Mouse (Mus musculus): ENCODE measurements around the gene Txndc2. TPM values are rescaled to one million over a fixed set of nuclear protein-coding genes. Genes with fewer than 3 reads are reported as not detected.

The Txndc2 gene
- total and polyA plus RNA-seq, 3 experiments = not detected

DNA sequence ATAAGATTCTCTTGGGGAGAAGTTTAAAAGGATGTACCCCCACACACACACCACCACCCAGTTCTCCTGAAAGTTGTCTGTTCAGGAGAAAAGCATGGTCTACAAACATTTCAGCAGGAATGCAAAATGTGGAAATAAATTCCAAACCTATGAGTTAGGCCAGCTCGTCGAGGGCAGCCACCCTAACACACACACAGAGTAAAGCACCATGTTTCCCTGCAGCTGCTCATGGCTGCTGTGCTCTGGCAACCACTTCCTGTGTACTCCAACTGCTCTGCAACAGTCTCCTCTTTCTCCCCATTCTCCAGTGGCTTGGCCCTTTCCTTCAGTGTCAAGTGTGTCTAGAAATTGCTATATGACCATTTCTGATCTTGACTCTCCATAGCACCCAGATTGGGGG, 16.4 kb upstream of the Txndc2 start:
- TF ChIP-seq RCOR1 (IDR thresholded peaks at IDR 0.05; ENCODE audit: low read depth, low read length) (no peak), CHD2 (IDR thresholded peaks at IDR 0.05; ENCODE audit: low read length) (no peak), MYC (IDR thresholded peaks at IDR 0.05; ENCODE audit: low read depth, low read length) (no peak), POLR2AphosphoS5 (IDR thresholded peaks at IDR 0.05; ENCODE audit: borderline replicate concordance, low read depth, low read length) (no peak), SMC3 (IDR thresholded peaks at IDR 0.05; ENCODE audit: low read depth, low read length) (no peak), E2F4 (IDR thresholded peaks at IDR 0.05; ENCODE audit: borderline replicate concordance, low read depth, low read length) (no peak), MAX (IDR thresholded peaks at IDR 0.05; ENCODE audit: low read length) (no peak), MAZ (IDR thresholded peaks at IDR 0.05; ENCODE audit: low read depth, low read length) (no peak), UBTF (IDR thresholded peaks at IDR 0.05; ENCODE audit: borderline replicate concordance, insufficient read depth, low read depth, low read length) (no peak), RAD21 (IDR thresholded peaks at IDR 0.05; ENCODE audit: low read depth, low read length) (no peak), GABPA (IDR thresholded peaks at IDR 0.05; ENCODE audit: low read depth, low read length) (no peak), USF1 (IDR thresholded peaks at IDR 0.05; ENCODE audit: low read depth, low read length) (no peak), CHD1 (IDR thresholded peaks at IDR 0.05; ENCODE audit: low read depth, low read length) (no peak), MXI1 (IDR thresholded peaks at IDR 0.05; ENCODE audit: low read depth, low read length) (no peak), NELFE (IDR thresholded peaks at IDR 0.05; ENCODE audit: low read depth, low read length) (no peak), USF2 (IDR thresholded peaks at IDR 0.05; ENCODE audit: borderline replicate concordance in 1 of 2, insufficient read depth in 1 of 2, low read depth in 1 of 2, low read length in 2 of 2) (no peak)
- Histone ChIP-seq H3K4me3 (ENCODE audit: control insufficient read depth in 1 of 2, insufficient read depth in 1 of 2, low read depth in 2 of 2, low read length in 2 of 2) (no peak overlapping the region), H3K4me1 (ENCODE audit: control insufficient read depth in 1 of 2, insufficient read depth in 2 of 2, low read length in 2 of 2) (peaks cover 20 to 34% of the 10 kb centered on the region in 2 experiments), H3K9me3 (replicated peaks; ENCODE audit: insufficient read depth, low read length) (no peaks in the 10 kb centered on the region), H3K9ac (ENCODE audit: control insufficient read depth, low read depth, low read length, poor library complexity, severe bottlenecking) (no peak overlapping the region), H3K27me3 (ENCODE audit: control insufficient read depth in 1 of 2, insufficient read depth in 2 of 2, low read length in 2 of 2) (no peaks in the 10 kb centered on the region), H3K79me2 (ENCODE audit: control insufficient read depth, insufficient read depth, low read length, poor library complexity) (no peaks in the 10 kb centered on the region), H3K36me3 (ENCODE audit: control insufficient read depth in 1 of 2, insufficient read depth in 2 of 2, low read length in 2 of 2) (peaks cover 0 to 30% of the 10 kb centered on the region in 2 experiments; a peak in 2 of 4 replicates), H3K27ac (ENCODE audit: control insufficient read depth, low read depth, low read length) (no peak overlapping the region)
- no peak for DNase-seq (ENCODE audit: low read depth, low spot score)

DNA sequence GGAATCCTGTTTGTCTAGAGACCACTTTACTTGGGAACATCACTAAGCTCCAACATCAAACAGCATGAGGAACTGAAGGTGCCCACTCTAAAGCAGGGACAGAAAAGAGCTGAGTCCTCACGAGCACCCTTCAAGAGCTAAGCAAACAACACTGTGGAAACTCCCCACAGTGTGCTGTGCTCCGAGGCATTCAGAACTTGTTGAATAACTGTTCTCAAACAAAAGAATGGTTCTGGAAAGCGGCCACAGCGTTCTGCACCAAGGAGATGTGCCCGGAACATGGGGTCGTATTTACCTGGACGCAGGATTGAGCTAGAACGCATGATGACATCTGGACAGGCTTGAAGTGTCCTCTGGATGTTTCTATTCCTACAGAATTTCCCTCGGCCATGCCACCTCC, 16.0 kb upstream of the Txndc2 start:
- DNase-seq (ENCODE audit: low read depth, low spot score) = no peak
- peaks cover 20 to 31% of the 10 kb centered on the region in 2 experiments for H3K4me1 ChIP-seq (ENCODE audit: control insufficient read depth in 1 of 2, insufficient read depth in 2 of 2, low read length in 2 of 2)
- TF ChIP-seq SMC3 (IDR thresholded peaks at IDR 0.05; ENCODE audit: low read depth, low read length) = no peak
- no peak for TF ChIP-seq ZKSCAN1 (IDR thresholded peaks at IDR 0.05; ENCODE audit: low read depth, low read length)
- TF ChIP-seq SIN3A (IDR thresholded peaks at IDR 0.05; ENCODE audit: low read length) = no peak
- no peak for TF ChIP-seq GABPA (IDR thresholded peaks at IDR 0.05; ENCODE audit: low read depth, low read length)
- no peak for TF ChIP-seq ZNF384 (IDR thresholded peaks at IDR 0.05; ENCODE audit: low read depth, low read length)
- TF ChIP-seq KAT2A (conservative IDR thresholded peaks at IDR 0.05; ENCODE audit: low read depth, low read length) = no peak
- no peak for TF ChIP-seq MYB (IDR thresholded peaks at IDR 0.05; ENCODE audit: low read depth, low read length)
- TF ChIP-seq MAX (IDR thresholded peaks at IDR 0.05; ENCODE audit: low read length) = no peak
- TF ChIP-seq E2F4 (IDR thresholded peaks at IDR 0.05; ENCODE audit: borderline replicate concordance, low read depth, low read length) = no peak
- no peak for TF ChIP-seq TCF12 (IDR thresholded peaks at IDR 0.05; ENCODE audit: low read depth, low read length)
- no peak for TF ChIP-seq MAFK (IDR thresholded peaks at IDR 0.05; ENCODE audit: borderline replicate concordance, low read depth, low read length)
- no peaks in the 10 kb centered on the region for H3K27me3 ChIP-seq (ENCODE audit: control insufficient read depth in 1 of 2, insufficient read depth in 2 of 2, low read length in 2 of 2)
- no peaks in the 10 kb centered on the region for H3K9me3 ChIP-seq (replicated peaks; ENCODE audit: insufficient read depth, low read length)
- no peak overlapping the region for H3K4me3 ChIP-seq (ENCODE audit: control insufficient read depth in 1 of 2, insufficient read depth in 1 of 2, low read depth in 2 of 2, low read length in 2 of 2)
- peaks cover 0 to 26% of the 10 kb centered on the region in 2 experiments; a peak in 2 of 4 replicates for H3K36me3 ChIP-seq (ENCODE audit: control insufficient read depth in 1 of 2, insufficient read depth in 2 of 2, low read length in 2 of 2)
- H3K79me2 ChIP-seq (ENCODE audit: control insufficient read depth, insufficient read depth, low read length, poor library complexity) = no peaks in the 10 kb centered on the region
- H3K9ac ChIP-seq (ENCODE audit: control insufficient read depth, low read depth, low read length, poor library complexity, severe bottlenecking) = no peak overlapping the region
- H3K27ac ChIP-seq (ENCODE audit: control insufficient read depth, low read depth, low read length) = no peak overlapping the region
